Mouse (Mus musculus) spleen, adult 2 months (tissue): ENCODE measurements at regions not wholly inside any gene's neighbourhood (a gene's known extent, or its start where the extent isn't known, plus 50 kb on each side); places are given as distances from the start of the nearest gene placed in this dataset.

Source experiments
- DNase-seq, 2 experiments: peaks; one replicate each; pipeline versions ENCODE4 v3.0.0 to v3.0.0-alpha.2; 2012 to 2021; ENCODE audit warnings: low spot score in 2 of 2, low read depth in 1 of 2
- H3K27ac ChIP-seq: fragments of 200-500 bp; 2 replicates; pipeline ENCODE4 v1.5.1; 2012; ENCODE audit warnings: low read length, inconsistent platforms; ENCODE audit not compliant: insufficient read depth
- H3K27me3 ChIP-seq: fragments of 200-500 bp; 2 replicates; pipeline ENCODE4 v1.6.1; 2012; ENCODE audit warnings: mild to moderate bottlenecking, moderate library complexity, low read length, inconsistent platforms; ENCODE audit not compliant: control insufficient read depth, insufficient read depth
- H3K36me3 ChIP-seq: fragments of 200-500 bp; 2 replicates; pipeline ENCODE4 v1.6.1; 2012; ENCODE audit warnings: mild to moderate bottlenecking, low read length, inconsistent platforms; ENCODE audit not compliant: control insufficient read depth, insufficient read depth
- H3K4me1 ChIP-seq: fragments of 200-500 bp; 2 replicates; pipeline ENCODE4 v1.6.1; 2011; ENCODE audit warnings: inconsistent platforms; ENCODE audit not compliant: control insufficient read depth, insufficient read depth, insufficient read length
- H3K4me3 ChIP-seq: fragments of 200-500 bp; 2 replicates; pipeline ENCODE4 v1.5.1; 2011; ENCODE audit warnings: mild to moderate bottlenecking, inconsistent platforms; ENCODE audit not compliant: insufficient read depth, insufficient read length; ENCODE audit errors: extremely low read depth
- CTCF ChIP-seq: fragments of 200-500 bp; IDR thresholded peaks from 2 replicates; pipeline ENCODE4 v1.5.1; 2011; ENCODE audit warnings: mild to moderate bottlenecking, inconsistent platforms; ENCODE audit not compliant: insufficient read depth, insufficient read length, insufficient replicate concordance; ENCODE audit errors: extremely low read depth
- POLR2A ChIP-seq: fragments of 200-500 bp; IDR thresholded peaks from 2 replicates; pipeline ENCODE4 v1.6.1; 2011; ENCODE audit warnings: low read depth, low read length, inconsistent platforms
- WGBS: fragments of 180-500 bp; shearing (Covaris S2); methylation state at CpG from one replicate; pipeline ENCODE4 v1.1.7; 2018; 5-methylcytosine and 5-hydroxymethylcytosine counted together

- H3K4me3 ChIP-seq, result no peak overlapping the region
- no peak for DNase-seq
- TF ChIP-seq CTCF, result no peak
- H3K27me3 ChIP-seq, result no peaks in the 10 kb centered on the region
- H3K27ac ChIP-seq, result no peak overlapping the region
- H3K36me3 ChIP-seq, result no peaks in the 10 kb centered on the region
- WGBS, result 86% methylated on average over 3 of the region's 3 CpGs
- no peaks in the 10 kb centered on the region for H3K4me1 ChIP-seq
These were observed 743.6 kb downstream of the Hdgfl1 start for GRCm38 (mm10) chr13:26026386-26026785.

GRCm38 (mm10) chr13:26024696-26025095 is 745.3 kb downstream of the Hdgfl1 start:
- Histone ChIP-seq H3K4me1 (no peaks in the 10 kb centered on the region), H3K27ac (no peak overlapping the region), H3K27me3 (no peaks in the 10 kb centered on the region), H3K4me3 (no peak overlapping the region), H3K36me3 (no peaks in the 10 kb centered on the region)
- DNase-seq, result no peak
- no peak for TF ChIP-seq POLR2A
- no peak for TF ChIP-seq CTCF

- no peaks in the 10 kb centered on the region for H3K36me3 ChIP-seq
- TF ChIP-seq CTCF (no peak), POLR2A (no peak)
- H3K27ac ChIP-seq, result no peak overlapping the region
- H3K4me1 ChIP-seq, result no peaks in the 10 kb centered on the region
- no peaks in the 10 kb centered on the region for H3K27me3 ChIP-seq
- 91% methylated on average over 2 of the region's 2 CpGs for WGBS
- no peak for DNase-seq
- no peak overlapping the region for H3K4me3 ChIP-seq
These were observed 749.5 kb downstream of the Hdgfl1 start for GRCm38 (mm10) chr13:26020491-26020890.

- no peak overlapping the region for H3K27ac ChIP-seq
These were observed 738.8 kb upstream of the Nrsn1 start for GRCm38 (mm10) chr13:26009131-26009530.

GRCm38 (mm10) chr13:26004768-26005560 is 734.7 kb upstream of the Nrsn1 start:
- 83% methylated on average over 7 of the region's 7 CpGs for WGBS
- TF ChIP-seq POLR2A, result no peak
- no peak for TF ChIP-seq CTCF
- H3K27ac ChIP-seq, result no peak overlapping the region
- H3K4me1 ChIP-seq, result no peaks in the 10 kb centered on the region
- H3K27me3 ChIP-seq, result no peaks in the 10 kb centered on the region
- H3K36me3 ChIP-seq, result no peaks in the 10 kb centered on the region
- DNase-seq, result no peak
- H3K4me3 ChIP-seq, result no peak overlapping the region

More at GRCm38 (mm10) chr13:26009131-26009530, 738.8 kb upstream of the Nrsn1 start:
- WGBS, result 81% methylated on average over 1 of the region's 1 CpGs
- no peaks in the 10 kb centered on the region for H3K4me1 ChIP-seq
- H3K36me3 ChIP-seq, result no peaks in the 10 kb centered on the region
- H3K27me3 ChIP-seq, result no peaks in the 10 kb centered on the region
- no peak for DNase-seq
- TF ChIP-seq CTCF, result no peak
- TF ChIP-seq POLR2A, result no peak
- no peak overlapping the region for H3K4me3 ChIP-seq

- TF ChIP-seq CTCF (no peak), POLR2A (no peak)
- no peaks in the 10 kb centered on the region for H3K27me3 ChIP-seq
- WGBS, result 26% methylated on average over 1 of the region's 1 CpGs
- no peaks in the 10 kb centered on the region for H3K36me3 ChIP-seq
- DNase-seq, result no peak
- no peak overlapping the region for H3K27ac ChIP-seq
- no peaks in the 10 kb centered on the region for H3K4me1 ChIP-seq
- H3K4me3 ChIP-seq, result no peak overlapping the region
These were observed 723.2 kb upstream of the Nrsn1 start for GRCm38 (mm10) chr13:25993526-25993925.

GRCm38 (mm10) chr13:25989067-25989756 is 718.9 kb upstream of the Nrsn1 start:
- Histone ChIP-seq H3K27ac (no peak overlapping the region), H3K36me3 (no peaks in the 10 kb centered on the region), H3K4me3 (no peak overlapping the region), H3K4me1 (no peaks in the 10 kb centered on the region), H3K27me3 (no peaks in the 10 kb centered on the region)
- 90% methylated on average over 5 of the region's 5 CpGs for WGBS
- TF ChIP-seq POLR2A, result no peak
- no peak for DNase-seq
